Mouse (Mus musculus): ENCODE results near the gene Rbm20. TPM values are rescaled to one million over a fixed set of nuclear protein-coding genes. Genes with fewer than 3 reads are reported as not detected.

Rbm20 gene
- polyA plus RNA-seq, 1 experiment: 0.22 TPM

DNA sequence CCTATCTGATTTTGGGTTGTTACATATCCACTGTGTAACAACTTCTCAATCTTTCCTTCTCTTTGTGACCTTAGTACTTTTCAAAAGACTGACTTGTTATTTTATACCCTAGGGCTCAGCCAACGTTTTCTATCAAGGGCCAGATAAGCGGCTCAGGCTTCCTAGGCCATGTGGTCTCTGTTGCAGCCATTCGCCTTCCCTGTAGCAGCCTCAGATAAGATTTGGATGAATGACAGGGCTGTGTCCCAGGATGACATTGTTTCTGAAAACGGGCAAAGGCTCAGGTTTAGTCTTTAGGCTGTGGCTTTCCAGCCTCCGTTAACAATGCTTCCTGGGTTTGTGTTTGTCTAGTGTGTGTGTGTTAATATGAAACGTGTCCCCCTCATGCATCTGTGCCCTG is 36.3 kb downstream of the Rbm20 start:
- H3K36me3 ChIP-seq (ENCODE audit: control insufficient read depth, insufficient read depth, low read length): no peaks in the 10 kb centered on the region
- H3K4me1 ChIP-seq (ENCODE audit: control insufficient read depth, insufficient read depth, insufficient read length): peaks cover 2% of the 10 kb centered on the region; the same call in 1 of the 2 replicates
- H3K4me3 ChIP-seq (ENCODE audit: extremely low read depth, insufficient read depth, insufficient read length): no peak overlapping the region
- no peak for DNase-seq (ENCODE audit: low read depth in 1 of 2, low spot score in 2 of 2)
- 81% methylated on average over 6 of the region's 6 CpGs for WGBS
- no peak overlapping the region for H3K27ac ChIP-seq (ENCODE audit: insufficient read depth, low read length)
- no peaks in the 10 kb centered on the region for H3K27me3 ChIP-seq (ENCODE audit: control insufficient read depth, insufficient read depth, low read length)
- no peak for TF ChIP-seq POLR2A (IDR thresholded peaks at IDR 0.05; ENCODE audit: low read depth, low read length)
- TF ChIP-seq CTCF (IDR thresholded peaks at IDR 0.05; ENCODE audit: extremely low read depth, insufficient read depth, insufficient read length, insufficient replicate concordance): no peak

- H3K36me3 ChIP-seq (ENCODE audit: control insufficient read depth, insufficient read depth, low read length): no peaks in the 10 kb centered on the region
- no peak overlapping the region for H3K27ac ChIP-seq (ENCODE audit: insufficient read depth, low read length)
- H3K27me3 ChIP-seq (ENCODE audit: control insufficient read depth, insufficient read depth, low read length): no peaks in the 10 kb centered on the region
- no peak overlapping the region for H3K4me3 ChIP-seq (ENCODE audit: extremely low read depth, insufficient read depth, insufficient read length)
- no peaks in the 10 kb centered on the region for H3K4me1 ChIP-seq (ENCODE audit: control insufficient read depth, insufficient read depth, insufficient read length)
- DNase-seq (ENCODE audit: low read depth in 1 of 2, low spot score in 2 of 2): no peak
- TF ChIP-seq POLR2A (IDR thresholded peaks at IDR 0.05; ENCODE audit: low read depth, low read length): no peak
- no peak for TF ChIP-seq CTCF (IDR thresholded peaks at IDR 0.05; ENCODE audit: extremely low read depth, insufficient read depth, insufficient read length, insufficient replicate concordance)
- WGBS: 89% methylated on average over 7 of the region's 7 CpGs
These were observed 39.4 kb downstream of the Rbm20 start for GRCm38 (mm10) chr19:53716469-53716868.

GRCm38 (mm10) chr19:53717364-53717763 is 40.3 kb downstream of the Rbm20 start:
- Histone ChIP-seq H3K4me3 (ENCODE audit: extremely low read depth, insufficient read depth, insufficient read length) (no peak overlapping the region), H3K27ac (ENCODE audit: insufficient read depth, low read length) (no peak overlapping the region), H3K4me1 (ENCODE audit: control insufficient read depth, insufficient read depth, insufficient read length) (no peaks in the 10 kb centered on the region), H3K27me3 (ENCODE audit: control insufficient read depth, insufficient read depth, low read length) (no peaks in the 10 kb centered on the region), H3K36me3 (ENCODE audit: control insufficient read depth, insufficient read depth, low read length) (no peaks in the 10 kb centered on the region)
- TF ChIP-seq CTCF (IDR thresholded peaks at IDR 0.05; ENCODE audit: extremely low read depth, insufficient read depth, insufficient read length, insufficient replicate concordance) (no peak), POLR2A (IDR thresholded peaks at IDR 0.05; ENCODE audit: low read depth, low read length) (no peak)
- no peak for DNase-seq (ENCODE audit: low read depth in 1 of 2, low spot score in 2 of 2)
- WGBS: 96% methylated on average over 9 of the region's 9 CpGs

- Histone ChIP-seq H3K27ac (ENCODE audit: insufficient read depth, low read length) (no peak overlapping the region), H3K36me3 (ENCODE audit: control insufficient read depth, insufficient read depth, low read length) (no peaks in the 10 kb centered on the region), H3K27me3 (ENCODE audit: control insufficient read depth, insufficient read depth, low read length) (no peaks in the 10 kb centered on the region), H3K4me3 (ENCODE audit: extremely low read depth, insufficient read depth, insufficient read length) (no peak overlapping the region), H3K4me1 (ENCODE audit: control insufficient read depth, insufficient read depth, insufficient read length) (no peaks in the 10 kb centered on the region)
- no peak for TF ChIP-seq CTCF (IDR thresholded peaks at IDR 0.05; ENCODE audit: extremely low read depth, insufficient read depth, insufficient read length, insufficient replicate concordance)
- TF ChIP-seq POLR2A (IDR thresholded peaks at IDR 0.05; ENCODE audit: low read depth, low read length): no peak
- DNase-seq (ENCODE audit: low read depth in 1 of 2, low spot score in 2 of 2): no peak
- WGBS: 89% methylated on average over 5 of the region's 5 CpGs
These were observed 45.1 kb downstream of the Rbm20 start for GRCm38 (mm10) chr19:53722186-53722585.

- H3K36me3 ChIP-seq (ENCODE audit: control insufficient read depth, insufficient read depth, low read length): no peaks in the 10 kb centered on the region
- no peak overlapping the region for H3K27ac ChIP-seq (ENCODE audit: insufficient read depth, low read length)
- TF ChIP-seq CTCF (IDR thresholded peaks at IDR 0.05; ENCODE audit: extremely low read depth, insufficient read depth, insufficient read length, insufficient replicate concordance) (no peak), POLR2A (IDR thresholded peaks at IDR 0.05; ENCODE audit: low read depth, low read length) (no peak)
- DNase-seq (ENCODE audit: low read depth in 1 of 2, low spot score in 2 of 2): no peak
- H3K4me3 ChIP-seq (ENCODE audit: extremely low read depth, insufficient read depth, insufficient read length): no peak overlapping the region
- H3K4me1 ChIP-seq (ENCODE audit: control insufficient read depth, insufficient read depth, insufficient read length): no peaks in the 10 kb centered on the region
- WGBS: 87% methylated on average over 5 of the region's 5 CpGs
- no peaks in the 10 kb centered on the region for H3K27me3 ChIP-seq (ENCODE audit: control insufficient read depth, insufficient read depth, low read length)
These were observed 46.9 kb downstream of the Rbm20 start for GRCm38 (mm10) chr19:53724053-53724452.

- H3K4me3 ChIP-seq (ENCODE audit: extremely low read depth, insufficient read depth, insufficient read length): no peak overlapping the region
- DNase-seq (ENCODE audit: low read depth in 1 of 2, low spot score in 2 of 2): no peak
- TF ChIP-seq CTCF (IDR thresholded peaks at IDR 0.05; ENCODE audit: extremely low read depth, insufficient read depth, insufficient read length, insufficient replicate concordance): no peak
- TF ChIP-seq POLR2A (IDR thresholded peaks at IDR 0.05; ENCODE audit: low read depth, low read length): no peak
- no peaks in the 10 kb centered on the region for H3K27me3 ChIP-seq (ENCODE audit: control insufficient read depth, insufficient read depth, low read length)
- H3K36me3 ChIP-seq (ENCODE audit: control insufficient read depth, insufficient read depth, low read length): no peaks in the 10 kb centered on the region
- H3K4me1 ChIP-seq (ENCODE audit: control insufficient read depth, insufficient read depth, insufficient read length): no peaks in the 10 kb centered on the region
- 66% methylated on average over 12 of the region's 12 CpGs for WGBS
- H3K27ac ChIP-seq (ENCODE audit: insufficient read depth, low read length): no peak overlapping the region
These were observed 49.2 kb downstream of the Rbm20 start for GRCm38 (mm10) chr19:53726340-53726739.

DNA sequence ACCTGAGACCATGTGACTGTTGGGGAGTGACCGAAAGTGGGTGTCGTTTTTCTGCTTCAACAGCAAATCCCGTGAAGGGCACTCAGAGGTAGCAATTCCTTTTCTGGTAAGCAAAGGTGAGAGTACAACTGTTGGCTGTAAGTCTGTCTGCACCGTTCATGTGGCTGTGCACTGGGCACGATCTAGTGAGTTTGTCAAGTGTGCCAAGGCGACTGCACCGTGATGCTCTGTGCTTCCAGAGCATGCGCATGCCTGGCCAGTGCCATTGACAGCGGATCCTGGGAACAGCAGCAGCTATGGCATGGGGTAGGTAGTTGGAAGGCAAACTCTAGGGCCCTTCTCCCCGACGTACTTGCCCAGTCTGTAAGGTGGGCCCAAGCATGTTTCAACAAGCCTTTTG is 49.6 kb downstream of the Rbm20 start:
- H3K27ac ChIP-seq (ENCODE audit: insufficient read depth, low read length): no peak overlapping the region
- no peak for DNase-seq (ENCODE audit: low read depth in 1 of 2, low spot score in 2 of 2)
- no peak for TF ChIP-seq CTCF (IDR thresholded peaks at IDR 0.05; ENCODE audit: extremely low read depth, insufficient read depth, insufficient read length, insufficient replicate concordance)
- H3K36me3 ChIP-seq (ENCODE audit: control insufficient read depth, insufficient read depth, low read length): no peaks in the 10 kb centered on the region
- no peaks in the 10 kb centered on the region for H3K4me1 ChIP-seq (ENCODE audit: control insufficient read depth, insufficient read depth, insufficient read length)
- 83% methylated on average over 11 of the region's 11 CpGs for WGBS
- no peaks in the 10 kb centered on the region for H3K27me3 ChIP-seq (ENCODE audit: control insufficient read depth, insufficient read depth, low read length)
- H3K4me3 ChIP-seq (ENCODE audit: extremely low read depth, insufficient read depth, insufficient read length): no peak overlapping the region
